Mouse (Mus musculus): ENCODE results near the gene Gm17409. TPM values are rescaled to one million over a fixed set of nuclear protein-coding genes. Genes with fewer than 3 reads are reported as not detected.

Gm17409 gene
- not detected for polyA plus RNA-seq (2012; fragmentation: generic; extraction: Trizol)

DNA sequence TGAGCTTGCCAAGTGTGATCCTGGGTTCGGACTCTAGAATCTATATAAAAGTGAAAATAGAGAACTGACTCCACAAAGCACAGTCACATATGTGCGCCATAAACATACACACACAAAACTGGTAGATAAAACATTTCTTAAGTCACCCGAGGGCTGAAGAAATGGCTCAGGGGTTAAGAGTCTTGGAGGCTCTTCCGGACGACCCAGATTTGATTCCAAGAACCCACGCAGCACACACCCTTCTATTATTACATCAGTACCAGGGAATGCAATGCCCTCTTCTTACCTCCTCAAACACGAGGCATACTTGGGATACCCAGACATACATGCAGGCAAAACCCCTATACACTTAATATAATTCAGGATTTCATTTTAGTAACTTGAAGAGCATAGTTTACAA lies at the start of gene Gm17409:
Gm17409 (plus strand) TSS at position 301 of the 400 bp plus-strand sequence.

Other genes with a start within 250 kb of the Gm17409 start
- gene Acvr1c, start 112.2 kb upstream of the Gm17409 start, polyA plus RNA-seq (2012; fragmentation: generic; extraction: Trizol), result not detected
- gene Acvr1, start 97.0 kb downstream of the Gm17409 start, polyA plus RNA-seq (2012; fragmentation: generic; extraction: Trizol), result 10 to 100 TPM in 1 of 2 experiments, 1 to 10 TPM in 1; 3.4 to 16.8 TPM
- 10 to 100 TPM in 1 of 2 experiments, 1 to 10 TPM in 1; 7.5 to 12.7 TPM for gene Upp2, start 97.2 kb downstream of the Gm17409 start, polyA plus RNA-seq (2012; fragmentation: generic; extraction: Trizol)